Mouse (Mus musculus): ENCODE measurements around the gene Polr1c.

GRCm38 (mm10) chr17:46284653-46285052 lies 36.8 kb upstream of the Polr1c start:
- TF ChIP-seq POLR2A (IDR thresholded peaks at IDR 0.05; ENCODE audit: low read depth, low read length) (no peak), CTCF (conservative IDR thresholded peaks at IDR 0.05; ENCODE audit: insufficient read depth, insufficient read length, low read depth, low read length) (no peak)
